Mouse (Mus musculus) urinary bladder, postnatal 14 days (tissue): ENCODE results near the gene Rora.
"Not testable (repeated sequence)": the region's sequence is repeated elsewhere in the genome, so short reads cannot be mapped to it uniquely, and the experiment has no call there.

Source experiments
- DNase-seq: peaks from one replicate; pipeline ENCODE4 v3.0.0; 2021; ENCODE audit warnings: low spot score

The Rora gene

GRCm38 (mm10) chr9:69090749-69091270 is 437.2 kb downstream of the Rora start:
- DNase-seq = no peak

- DNase-seq = peak; percentile 91
Observed at GRCm38 (mm10) chr9:69092119-69093013, 438.8 kb downstream of the Rora start.

GRCm38 (mm10) chr9:69100153-69100756 is 446.7 kb downstream of the Rora start:
- not testable (repeated sequence) for DNase-seq

GRCm38 (mm10) chr9:69104321-69104720 is 450.7 kb downstream of the Rora start:
- no peak for DNase-seq

- no peak for DNase-seq
Observed at GRCm38 (mm10) chr9:69109618-69110300, 456.2 kb downstream of the Rora start.

GRCm38 (mm10) chr9:69110301-69110674 is 456.7 kb downstream of the Rora start:
- DNase-seq = no peak

- no peak for DNase-seq
Observed at GRCm38 (mm10) chr9:69110706-69111105, 457.1 kb downstream of the Rora start.

GRCm38 (mm10) chr9:69111539-69111938 is 458.0 kb downstream of the Rora start:
- DNase-seq = no peak

GRCm38 (mm10) chr9:69114429-69114984 is 460.9 kb downstream of the Rora start:
- DNase-seq = no peak

- no peak for DNase-seq
Observed at GRCm38 (mm10) chr9:69116740-69117139, 463.2 kb downstream of the Rora start.

GRCm38 (mm10) chr9:69121117-69121740 is 467.6 kb downstream of the Rora start:
- DNase-seq = no peak

- DNase-seq = peak; percentile 51
Observed at GRCm38 (mm10) chr9:69125011-69125786, 471.6 kb downstream of the Rora start.

GRCm38 (mm10) chr9:69125787-69126161 is 472.2 kb downstream of the Rora start:
- no peak for DNase-seq

- DNase-seq = no peak
Observed at GRCm38 (mm10) chr9:69126595-69126994, 473.0 kb downstream of the Rora start.

GRCm38 (mm10) chr9:69128335-69128734 is 474.7 kb downstream of the Rora start:
- DNase-seq = no peak

- DNase-seq = no peak
Observed at GRCm38 (mm10) chr9:69132995-69133394, 479.4 kb downstream of the Rora start.

- DNase-seq = peak; percentile 12
Observed at GRCm38 (mm10) chr9:69133696-69134095, 480.1 kb downstream of the Rora start.

GRCm38 (mm10) chr9:69134604-69135003 is 481.0 kb downstream of the Rora start:
- DNase-seq = no peak

- no peak for DNase-seq
Observed at GRCm38 (mm10) chr9:69136821-69137220, 483.2 kb downstream of the Rora start.

GRCm38 (mm10) chr9:69137398-69137797 is 483.8 kb downstream of the Rora start:
- DNase-seq = no peak

GRCm38 (mm10) chr9:69140144-69140543 is 486.6 kb downstream of the Rora start:
- DNase-seq = no peak
